Mouse (Mus musculus) intestine, postnatal 0 days (tissue): ENCODE data around the gene Orm3. TPM values are rescaled to one million over a fixed set of nuclear protein-coding genes. Genes with fewer than 3 reads are reported as not detected.

Experiments
- ATAC-seq: fragments of 200-750 bp; cut with Nextera tagmentation; 2 replicates; pipeline ENCODE4 v1.8.0; 2017; ENCODE audit warnings: mild to moderate bottlenecking, moderate TSS enrichment, moderate library complexity
- H3K27ac ChIP-seq: fragments of 300-500 bp; sonication (generic); 2 replicates; pipeline ENCODE4 v1.5.1; 2014; ENCODE audit warnings: mild to moderate bottlenecking, low read depth, low read length, moderate library complexity
- H3K27me3 ChIP-seq: fragments of 300-500 bp; sonication (generic); replicated peaks from 2 replicates; pipeline ENCODE4 v1.6.1; 2014; ENCODE audit warnings: low read length, mixed read lengths; ENCODE audit not compliant: control insufficient read depth, insufficient read depth
- H3K36me3 ChIP-seq: fragments of 300-500 bp; sonication (generic); 2 replicates; pipeline ENCODE4 v1.6.1; 2014; ENCODE audit warnings: mild to moderate bottlenecking, moderate library complexity; ENCODE audit not compliant: control insufficient read depth, insufficient read depth
- H3K4me1 ChIP-seq: fragments of 300-500 bp; sonication (generic); replicated peaks from 2 replicates; pipeline ENCODE4 v1.6.1; 2014; ENCODE audit warnings: antibody characterized with exemption, low read length, mixed read lengths; ENCODE audit not compliant: control insufficient read depth, insufficient read depth
- H3K4me2 ChIP-seq: fragments of 300-500 bp; sonication (generic); replicated peaks from 2 replicates; pipeline ENCODE4 v1.6.1; 2014; ENCODE audit warnings: low read depth, mild to moderate bottlenecking, moderate library complexity
- H3K4me3 ChIP-seq: fragments of 300-500 bp; sonication (generic); 2 replicates; pipeline ENCODE4 v1.5.1; 2014; ENCODE audit warnings: low read depth, low read length
- H3K9ac ChIP-seq: fragments of 300-500 bp; sonication (generic); 2 replicates; pipeline ENCODE4 v1.6.1; 2014; ENCODE audit warnings: mild to moderate bottlenecking, low read depth, low read length
- H3K9me3 ChIP-seq: fragments of 300-500 bp; sonication (generic); 2 replicates; pipeline ENCODE4 v1.6.1; 2016; ENCODE audit warnings: mixed run types; ENCODE audit not compliant: control insufficient read depth
- CTCF ChIP-seq: sonication (generic); IDR thresholded peaks from 2 replicates; pipeline ENCODE4 v1.5.1; 2016; ENCODE audit warnings: low read depth, mild to moderate bottlenecking, control low read depth, antibody characterized with exemption, moderate library complexity
- WGBS: fragments of 180-500 bp; shearing (Covaris S2); extraction: QIAGEN DNeasy Blood & Tissue Kit; methylation state at CpG from one replicate; pipeline ENCODE4 v1.1.7; 2014; 5-methylcytosine and 5-hydroxymethylcytosine counted together
- polyA plus RNA-seq: library from polyadenylated mRNA; unstranded; fragments of >200 nt; fragmentation: Nextera tagmentation; extraction: Ambion mirVana; gene quantifications from 2 replicates; pipeline ENCODE4 v1.2.1, GENCODE M21; 2015

Orm3 gene
- polyA plus RNA-seq, 1 experiment from 2014 or later: not detected

DNA sequence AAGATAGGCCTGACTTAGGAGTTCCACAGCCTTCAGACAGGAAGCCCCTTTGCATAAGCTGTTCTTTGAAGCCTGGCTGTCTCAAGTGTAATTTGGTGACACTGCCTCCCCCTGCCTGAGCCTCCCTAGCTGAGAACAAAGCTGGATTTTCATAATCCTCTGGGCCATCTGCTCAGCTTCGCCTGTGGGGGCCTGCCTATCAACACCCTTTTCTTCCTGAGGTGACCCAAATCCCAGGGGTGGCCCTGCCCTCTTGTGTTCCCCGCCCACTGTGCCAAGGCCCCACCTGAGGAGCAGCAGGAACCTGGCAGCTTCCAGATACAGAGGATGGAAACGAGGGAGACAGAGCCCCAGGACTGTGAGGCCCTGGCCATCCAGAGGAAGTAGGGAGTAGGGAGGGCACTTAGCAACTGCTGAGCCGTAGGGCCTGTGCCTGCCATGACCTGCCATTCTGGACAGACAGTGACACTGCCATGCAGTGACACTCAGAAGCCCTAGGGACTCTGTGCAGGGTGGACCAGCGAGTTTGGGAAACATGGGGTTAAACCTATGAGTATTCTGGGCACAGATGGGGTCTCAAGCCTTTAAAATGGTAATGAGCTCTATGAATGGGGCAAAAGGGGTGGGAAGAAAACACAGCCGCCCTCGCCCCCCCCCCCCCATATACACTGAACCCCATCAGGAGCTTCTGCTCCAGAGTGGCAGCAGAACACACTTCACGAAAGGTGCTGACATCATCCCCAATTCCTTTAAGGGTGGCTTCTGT lies 33.3 kb downstream of the Orm3 start:
- TF ChIP-seq CTCF: no peak
- 66% methylated on average over 8 of the region's 8 CpGs for WGBS

DNA sequence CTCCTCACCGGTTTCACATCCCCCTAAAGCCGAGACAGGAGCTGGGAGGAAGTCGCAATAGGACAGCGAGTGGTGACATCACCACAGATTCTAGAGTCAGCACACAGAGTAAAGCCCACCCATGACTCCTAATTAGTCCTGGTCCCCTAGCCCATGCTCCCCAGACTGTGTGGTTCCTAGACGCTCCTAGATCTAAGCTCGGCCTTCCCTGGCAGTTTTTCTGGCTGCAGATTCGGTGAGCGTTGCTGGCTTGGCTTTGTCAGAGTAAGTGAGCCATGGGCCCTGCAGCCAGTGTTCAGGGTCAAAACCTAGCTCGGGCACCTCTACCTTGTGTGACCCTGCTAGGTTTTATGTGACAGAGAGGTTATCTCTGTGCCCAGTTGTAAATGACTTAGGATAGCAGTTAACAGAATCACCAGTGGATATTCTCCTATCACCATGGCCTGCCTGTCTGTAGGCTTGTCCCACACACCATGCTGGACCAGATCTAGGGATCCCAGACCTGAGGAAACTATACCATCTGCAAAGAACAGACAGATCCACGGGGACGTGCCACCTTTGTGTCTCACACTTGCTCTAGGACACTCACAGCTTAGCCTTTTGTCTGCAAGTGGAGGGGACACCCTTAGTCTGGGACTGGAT lies 34.0 kb downstream of the Orm3 start:
- Histone ChIP-seq H3K36me3 (peaks cover 33% of the 10 kb centered on the region), H3K9ac (no peak overlapping the region), H3K4me3 (no peak overlapping the region), H3K27ac (no peak overlapping the region), H3K27me3 (no peaks in the 10 kb centered on the region), H3K9me3 (no peaks in the 10 kb centered on the region), H3K4me1 (no peaks in the 10 kb centered on the region), H3K4me2 (no peak overlapping the region)
- WGBS: 74% methylated on average over 11 of the region's 11 CpGs
- no peak for ATAC-seq
- TF ChIP-seq CTCF: no peak

More for the DNA sequence above, 33.3 kb downstream of the Orm3 start:
- Histone ChIP-seq H3K4me3 (no peak overlapping the region), H3K27me3 (no peaks in the 10 kb centered on the region), H3K36me3 (peaks cover 26% of the 10 kb centered on the region), H3K9me3 (no peaks in the 10 kb centered on the region), H3K4me1 (no peaks in the 10 kb centered on the region), H3K4me2 (no peak overlapping the region), H3K27ac (no peak overlapping the region), H3K9ac (no peak overlapping the region)
- no peak for ATAC-seq

DNA sequence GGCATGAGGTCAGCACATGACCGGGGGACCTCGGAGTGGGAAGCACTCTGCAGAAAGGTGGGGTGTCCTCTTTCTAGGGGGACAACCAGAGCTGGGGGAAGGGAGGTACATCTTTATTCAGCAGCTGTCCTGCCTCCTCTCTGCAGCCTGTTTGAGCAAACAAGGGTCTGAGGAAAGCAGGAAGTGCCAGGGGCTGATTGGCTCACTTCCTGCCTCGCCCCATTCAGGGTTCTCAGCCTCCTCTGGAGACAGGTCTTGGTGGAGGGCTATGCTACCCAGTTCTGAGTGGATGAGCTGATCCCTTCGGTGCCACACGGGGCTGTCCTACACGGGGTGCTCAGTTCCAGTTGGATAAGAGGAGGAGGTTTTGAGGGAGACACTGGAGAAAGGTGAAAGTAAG lies 35.4 kb downstream of the Orm3 start:
- Histone ChIP-seq H3K9ac (no peak overlapping the region), H3K27me3 (no peaks in the 10 kb centered on the region), H3K4me3 (no peak overlapping the region), H3K4me2 (no peak overlapping the region), H3K9me3 (no peaks in the 10 kb centered on the region), H3K27ac (no peak overlapping the region), H3K4me1 (no peaks in the 10 kb centered on the region), H3K36me3 (peaks cover 37% of the 10 kb centered on the region)
- no peak for ATAC-seq
- no peak for TF ChIP-seq CTCF
- 66% methylated on average over 6 of the region's 6 CpGs for WGBS

GRCm38 (mm10) chr4:63397981-63398537 lies 42.1 kb downstream of the Orm3 start:
- Histone ChIP-seq H3K9me3 (no peaks in the 10 kb centered on the region), H3K27me3 (no peaks in the 10 kb centered on the region), H3K4me2 (no peak overlapping the region), H3K27ac (no peak overlapping the region), H3K4me3 (no peak overlapping the region), H3K4me1 (no peaks in the 10 kb centered on the region), H3K36me3 (peaks cover 19% of the 10 kb centered on the region), H3K9ac (no peak overlapping the region)
- ATAC-seq: no peak
- no peak for TF ChIP-seq CTCF
- WGBS: 86% methylated on average over 10 of the region's 10 CpGs

DNA sequence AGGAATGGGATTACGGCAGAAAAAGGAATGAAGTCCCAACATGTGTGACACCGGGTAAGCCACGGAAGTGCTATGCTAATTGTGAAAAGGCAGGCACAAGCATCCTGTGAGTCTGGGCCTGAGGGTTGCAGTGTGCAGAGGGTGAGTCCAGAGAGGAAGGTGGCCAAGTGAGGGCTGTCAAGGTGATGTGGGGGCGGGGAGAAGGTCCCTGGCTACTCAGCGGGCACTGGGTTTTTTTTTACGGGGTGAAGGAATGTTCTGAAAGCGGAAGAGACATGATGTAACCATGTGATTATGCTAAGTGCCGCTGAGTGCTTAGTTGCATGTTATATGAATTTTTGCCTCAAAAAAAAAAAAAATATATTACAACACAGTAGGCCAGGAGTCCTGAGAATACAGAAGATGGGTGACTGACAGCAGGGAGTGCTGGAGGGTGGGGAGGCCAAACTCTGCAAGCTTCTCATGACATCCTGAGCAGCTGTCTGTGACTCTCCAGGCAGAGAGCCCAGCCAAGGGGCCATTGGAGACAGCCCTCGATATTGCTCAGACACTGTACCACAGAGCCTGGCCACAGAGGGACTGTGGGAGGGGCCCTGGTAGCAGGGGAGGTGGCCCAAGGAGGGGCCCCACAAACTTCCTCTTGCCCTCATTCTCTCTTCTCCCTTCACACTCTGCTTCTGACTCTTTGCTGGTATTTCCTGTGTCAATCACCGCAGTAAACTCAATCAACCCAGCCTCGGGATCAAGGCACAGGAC lies 43.1 kb downstream of the Orm3 start:
- no peak for ATAC-seq
- Histone ChIP-seq H3K4me3 (no peak overlapping the region), H3K27ac (no peak overlapping the region), H3K36me3 (peaks cover 14% of the 10 kb centered on the region), H3K4me2 (no peak overlapping the region), H3K9ac (no peak overlapping the region), H3K27me3 (no peaks in the 10 kb centered on the region), H3K9me3 (no peaks in the 10 kb centered on the region), H3K4me1 (no peaks in the 10 kb centered on the region; the same call in 1 of the 2 replicates)
- TF ChIP-seq CTCF: no peak
- 56% methylated on average over 11 of the region's 11 CpGs for WGBS
